Mouse (Mus musculus) forebrain, embryonic 10.5 days (tissue): ENCODE data around the gene Olfr90. TPM values are rescaled to one million over a fixed set of nuclear protein-coding genes. Genes with fewer than 3 reads are reported as not detected.
A peak's percentile ranks its signal among the peaks of the same experiment; 100 is the strongest.

Experiments
- DNase-seq: peaks from one replicate; pipeline ENCODE4 v3.0.0-alpha.2; 2017; ENCODE audit warnings: low spot score; ENCODE audit errors: extremely low spot score
- H3K27ac ChIP-seq: fragments of 300-500 bp; sonication (generic); 2 replicates; pipeline ENCODE4 v1.5.1; 2016; ENCODE audit warnings: mild to moderate bottlenecking
- H3K27me3 ChIP-seq: fragments of 300-500 bp; sonication (generic); 2 replicates; pipeline ENCODE4 v1.6.1; 2016; ENCODE audit warnings: mild to moderate bottlenecking; ENCODE audit not compliant: poor library complexity, severe bottlenecking
- H3K36me3 ChIP-seq: fragments of 300-500 bp; sonication (generic); replicated peaks from 2 replicates; pipeline ENCODE4 v1.6.1; 2016; ENCODE audit warnings: mild to moderate bottlenecking, moderate library complexity
- H3K4me1 ChIP-seq: fragments of 300-500 bp; sonication (generic); 2 replicates; pipeline ENCODE4 v1.6.1; 2016
- H3K4me3 ChIP-seq: fragments of 300-500 bp; sonication (generic); 2 replicates; pipeline ENCODE4 v1.5.1; 2016; ENCODE audit warnings: mild to moderate bottlenecking, moderate library complexity
- H3K9me3 ChIP-seq: fragments of 300-500 bp; sonication (generic); 2 replicates; pipeline ENCODE4 v1.6.1; 2016; ENCODE audit warnings: mild to moderate bottlenecking, moderate library complexity
- WGBS: fragments of 180-500 bp; shearing (Covaris S2); methylation state at CpG from one replicate; pipeline ENCODE4 v1.1.7; 2016; 5-methylcytosine and 5-hydroxymethylcytosine counted together
- polyA plus RNA-seq: library from polyadenylated mRNA; unstranded; fragments of >200 nt; fragmentation: Nextera tagmentation; extraction: Ambion mirVana; gene quantifications from 2 replicates; pipeline ENCODE4 v1.2.1, GENCODE M21; 2016

Olfr90 gene
- polyA plus RNA-seq, 1 experiment from 2014 or later: not detected

DNA sequence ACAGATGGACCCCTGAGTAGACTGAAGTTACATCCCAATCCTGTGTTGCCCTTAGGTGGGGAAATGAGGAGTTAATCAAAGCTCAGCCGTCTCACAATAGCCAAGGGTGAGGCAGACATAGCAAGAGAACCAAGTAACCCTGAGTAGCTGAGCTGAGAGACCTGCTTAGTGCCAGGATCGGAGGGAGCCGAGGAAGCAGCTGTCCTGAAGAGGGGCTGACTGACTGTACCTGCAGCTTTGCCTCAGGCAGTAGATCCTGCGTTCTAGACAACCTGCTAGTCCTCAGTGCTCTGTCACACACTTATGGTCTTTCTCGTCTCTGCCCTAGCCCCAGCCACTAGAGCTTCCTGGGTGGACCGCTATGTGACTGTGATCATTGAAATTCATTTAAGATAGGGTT, 13.1 kb downstream of the Olfr90 start:
- no peak overlapping the region for H3K27ac ChIP-seq
- 92% methylated on average over 6 of the region's 6 CpGs for WGBS
- no peaks in the 10 kb centered on the region for H3K27me3 ChIP-seq
- no peak overlapping the region for H3K4me3 ChIP-seq
- DNase-seq: no peak
- H3K36me3 ChIP-seq: peaks cover 68% of the 10 kb centered on the region
- H3K4me1 ChIP-seq: peaks cover 50% of the 10 kb centered on the region
- H3K9me3 ChIP-seq: no peaks in the 10 kb centered on the region

DNA sequence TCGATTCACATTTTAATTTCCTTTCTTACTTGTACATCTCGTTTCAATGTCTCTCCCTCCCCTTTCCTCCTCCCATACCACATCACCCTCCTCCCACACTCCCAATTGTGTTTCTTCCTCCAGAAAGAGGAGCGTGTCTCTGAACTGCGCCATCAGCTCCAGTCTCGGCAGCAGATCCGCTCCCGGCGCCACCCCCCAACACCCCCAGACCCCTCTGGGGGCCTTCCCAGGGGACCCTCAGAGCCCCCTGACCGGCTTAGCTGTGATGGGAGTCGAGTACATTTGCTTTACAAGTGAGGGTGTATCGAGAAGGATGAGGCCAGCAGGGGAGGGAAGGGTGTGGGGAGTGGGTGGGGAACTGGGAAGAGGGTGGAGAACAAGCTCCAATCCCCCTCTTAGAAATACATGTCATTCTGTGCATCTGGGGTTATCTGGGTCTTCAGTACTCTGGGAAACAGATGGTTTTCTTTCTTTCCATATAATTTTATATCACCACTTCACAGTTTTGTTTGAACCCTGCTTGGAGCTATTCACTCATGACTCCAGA, 15.5 kb downstream of the Olfr90 start:
- no peaks in the 10 kb centered on the region for H3K9me3 ChIP-seq
- no peak for DNase-seq
- peaks cover 91% of the 10 kb centered on the region for H3K36me3 ChIP-seq
- H3K27ac ChIP-seq: peak overlapping the region; percentile 56; the same call in 1 of the 2 replicates
- WGBS: 58% methylated on average over 11 of the region's 11 CpGs
- H3K4me3 ChIP-seq: no peak overlapping the region
- peaks cover 27% of the 10 kb centered on the region for H3K4me1 ChIP-seq
- H3K27me3 ChIP-seq: no peaks in the 10 kb centered on the region

DNA sequence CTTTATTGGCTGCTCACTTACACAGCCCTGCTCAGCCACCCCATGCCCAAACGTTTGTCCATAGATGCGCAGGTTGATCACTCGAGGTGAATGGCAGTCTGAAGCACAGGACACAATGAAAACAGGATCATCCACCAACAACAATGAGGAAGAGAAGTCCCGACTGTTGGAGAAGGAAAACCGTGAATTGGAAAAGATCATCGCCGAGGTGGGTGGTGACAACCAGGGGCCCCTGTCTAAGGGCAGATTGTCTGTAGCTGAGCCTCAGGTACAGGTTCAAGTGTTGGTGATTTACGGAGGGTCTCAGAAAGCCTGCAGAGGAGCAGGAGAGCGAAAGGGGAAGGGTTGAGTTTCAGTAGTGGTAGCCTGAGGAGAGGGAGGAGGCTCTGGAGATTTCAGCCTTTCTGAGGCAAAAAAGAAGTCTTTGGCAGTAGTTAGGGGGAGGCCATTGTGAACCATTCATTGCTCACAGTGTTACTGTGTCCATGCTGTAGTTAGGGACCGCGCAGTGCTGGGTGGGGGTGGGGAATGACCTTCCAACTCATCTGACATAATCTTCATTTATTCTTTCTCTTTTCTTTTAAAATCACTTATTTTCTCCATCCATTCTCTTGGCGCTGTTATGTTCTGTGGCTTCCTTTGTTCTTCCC, 16.1 kb downstream of the Olfr90 start:
- DNase-seq: no peak
- peak overlapping the region; percentile 56 for H3K27ac ChIP-seq
- H3K4me1 ChIP-seq: peaks cover 24% of the 10 kb centered on the region
- no peak overlapping the region for H3K4me3 ChIP-seq
- H3K27me3 ChIP-seq: no peaks in the 10 kb centered on the region
- no peaks in the 10 kb centered on the region for H3K9me3 ChIP-seq
- 73% methylated on average over 12 of the region's 12 CpGs for WGBS
- peaks cover 97% of the 10 kb centered on the region for H3K36me3 ChIP-seq

DNA sequence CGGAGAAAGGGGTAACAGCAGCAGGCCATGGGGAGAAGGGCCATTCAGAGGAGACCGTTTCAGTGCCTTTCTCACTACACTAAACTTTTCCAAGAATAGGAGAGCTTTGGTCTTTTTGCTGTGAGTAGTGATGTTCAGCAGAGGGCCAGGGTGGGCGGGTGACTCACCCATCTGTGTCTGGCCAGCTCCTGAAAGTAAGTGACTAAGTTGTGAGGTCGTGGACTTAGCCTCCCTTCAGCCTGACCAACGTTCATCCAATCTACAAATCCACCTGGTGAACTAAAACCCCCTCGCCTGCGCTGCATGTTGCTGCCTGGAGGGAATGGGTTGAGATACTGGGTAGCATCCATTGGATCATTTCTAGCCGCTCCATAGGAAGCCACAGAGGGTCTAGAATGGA, 18.2 kb downstream of the Olfr90 start:
- Histone ChIP-seq H3K27me3 (no peaks in the 10 kb centered on the region), H3K27ac (no peak overlapping the region), H3K36me3 (peaks cover 99% of the 10 kb centered on the region), H3K9me3 (no peaks in the 10 kb centered on the region; the same call in 1 of the 2 replicates), H3K4me1 (peaks cover 24% of the 10 kb centered on the region), H3K4me3 (no peak overlapping the region)
- no peak for DNase-seq
- 91% methylated on average over 8 of the region's 8 CpGs for WGBS

DNA sequence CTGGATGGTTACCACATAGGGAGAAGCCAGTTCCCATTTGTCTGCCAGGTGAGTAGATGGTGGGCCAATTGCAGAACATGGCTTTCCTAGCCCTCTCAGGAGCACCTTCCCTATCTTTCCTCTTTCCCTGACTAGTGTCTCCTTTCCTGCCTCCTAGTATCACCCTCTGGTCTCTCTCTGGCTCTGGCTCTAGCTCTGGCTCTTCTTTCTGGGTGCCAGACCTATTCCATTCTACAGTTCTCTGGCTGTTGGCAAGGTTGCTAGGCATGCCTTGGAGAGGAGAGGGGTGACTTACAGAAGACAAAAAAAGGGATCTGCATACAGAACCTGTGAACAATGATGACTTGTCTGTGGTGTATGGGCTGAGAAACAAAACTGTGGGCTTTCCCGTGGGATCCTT, 20.4 kb downstream of the Olfr90 start:
- 88% methylated on average over 1 of the region's 1 CpGs for WGBS
- Histone ChIP-seq H3K4me1 (peaks cover 21% of the 10 kb centered on the region), H3K36me3 (peaks cover 99% of the 10 kb centered on the region), H3K9me3 (no peaks in the 10 kb centered on the region; the same call in 1 of the 2 replicates), H3K4me3 (no peak overlapping the region), H3K27ac (no peak overlapping the region), H3K27me3 (no peaks in the 10 kb centered on the region)
- DNase-seq: no peak

DNA sequence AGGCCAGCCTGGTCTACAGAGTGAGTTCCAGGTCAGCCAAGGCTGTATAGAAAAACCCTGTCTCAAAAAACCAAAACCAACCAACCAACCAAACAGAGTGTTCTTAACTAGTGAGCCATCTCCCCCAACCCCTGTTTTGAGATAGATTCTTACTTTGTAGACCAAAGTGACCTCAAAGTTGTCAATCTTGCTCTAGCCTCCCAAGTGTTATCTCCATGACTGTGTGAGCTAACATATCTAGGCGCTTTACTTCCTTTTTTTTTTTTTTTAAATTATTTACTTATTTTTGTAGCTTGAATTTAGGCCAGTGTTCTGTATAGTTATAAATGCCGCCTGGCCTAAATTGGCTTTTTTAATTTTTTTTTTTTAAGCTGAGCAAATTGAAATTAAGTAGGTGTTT, 22.3 kb downstream of the Olfr90 start:
- H3K27me3 ChIP-seq: no peaks in the 10 kb centered on the region
- H3K36me3 ChIP-seq: peaks cover 100% of the 10 kb centered on the region
- no peaks in the 10 kb centered on the region; the same call in 1 of the 2 replicates for H3K9me3 ChIP-seq
- H3K4me1 ChIP-seq: peaks cover 25% of the 10 kb centered on the region
- DNase-seq: no peak
- WGBS: 95% methylated on average over 2 of the region's 2 CpGs
- no peak overlapping the region for H3K4me3 ChIP-seq
- no peak overlapping the region for H3K27ac ChIP-seq

DNA sequence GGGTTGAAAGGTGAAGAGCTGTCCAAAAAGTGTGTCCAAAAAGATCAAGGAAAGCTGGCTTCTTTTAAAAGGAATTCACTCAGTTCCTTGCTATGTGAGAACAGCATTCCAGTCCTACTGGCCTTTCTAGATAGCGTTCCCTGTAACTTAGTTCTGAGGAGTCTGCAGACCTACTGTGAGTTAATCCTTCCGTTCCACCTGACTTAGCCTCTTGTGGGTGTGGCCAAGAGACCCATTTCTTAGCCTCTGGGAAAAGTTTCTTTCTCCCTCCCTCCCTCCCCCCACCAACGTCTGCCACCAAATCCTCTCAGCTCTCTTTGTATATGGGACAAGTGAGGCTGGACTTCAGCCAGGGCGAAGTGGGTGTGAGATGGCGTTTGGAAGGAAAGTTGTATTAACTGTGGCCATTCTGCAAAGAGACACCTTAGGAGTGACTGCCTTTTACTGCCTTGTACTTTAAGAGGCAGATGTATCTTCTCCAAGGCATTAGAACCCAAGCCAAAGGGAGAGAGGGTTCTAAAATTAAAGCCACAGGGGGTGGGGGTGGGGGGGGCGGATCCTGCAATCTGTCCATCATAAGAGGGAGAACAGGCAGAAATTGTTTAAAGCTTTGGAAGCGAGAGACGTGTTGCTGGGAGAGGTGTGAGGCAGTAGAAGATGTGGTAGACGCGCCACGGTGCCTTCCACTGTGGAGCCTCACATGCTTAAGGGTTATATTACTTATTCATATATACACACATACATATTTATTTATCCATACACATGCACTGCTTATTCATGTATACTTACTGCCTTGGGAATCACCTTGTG, 24.4 kb downstream of the Olfr90 start:
- Histone ChIP-seq H3K9me3 (no peaks in the 10 kb centered on the region; the same call in 1 of the 2 replicates), H3K27me3 (no peaks in the 10 kb centered on the region), H3K27ac (no peak overlapping the region), H3K36me3 (peaks cover 100% of the 10 kb centered on the region), H3K4me1 (peaks cover 26% of the 10 kb centered on the region), H3K4me3 (no peak overlapping the region)
- no peak for DNase-seq
- WGBS: 66% methylated on average over 11 of the region's 11 CpGs

DNA sequence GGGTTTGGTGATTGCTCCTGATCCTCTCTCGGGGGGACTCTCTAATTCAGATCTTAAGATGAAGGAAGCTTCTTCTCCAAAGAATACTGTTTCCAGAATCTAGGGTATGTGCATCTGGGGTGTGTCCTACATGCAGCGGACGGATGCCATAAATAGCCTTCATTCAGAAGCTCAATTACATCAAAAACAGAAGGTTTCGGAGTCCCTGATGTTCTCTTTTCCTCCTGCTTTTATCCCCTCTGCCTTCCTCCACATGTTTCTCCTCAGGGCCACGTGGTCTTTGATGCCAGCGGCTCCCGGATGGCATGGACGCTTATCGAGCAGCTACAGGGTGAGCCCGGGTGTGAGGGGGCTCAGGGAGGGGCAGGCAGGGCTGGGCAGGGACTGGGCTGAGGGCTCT, 25.2 kb downstream of the Olfr90 start:
- 67% methylated on average over 10 of the region's 10 CpGs for WGBS
- no peaks in the 10 kb centered on the region for H3K27me3 ChIP-seq
- H3K27ac ChIP-seq: no peak overlapping the region
- H3K36me3 ChIP-seq: peaks cover 100% of the 10 kb centered on the region
- peaks cover 26% of the 10 kb centered on the region for H3K4me1 ChIP-seq
- no peak for DNase-seq
- no peaks in the 10 kb centered on the region; the same call in 1 of the 2 replicates for H3K9me3 ChIP-seq
- H3K4me3 ChIP-seq: no peak overlapping the region

DNA sequence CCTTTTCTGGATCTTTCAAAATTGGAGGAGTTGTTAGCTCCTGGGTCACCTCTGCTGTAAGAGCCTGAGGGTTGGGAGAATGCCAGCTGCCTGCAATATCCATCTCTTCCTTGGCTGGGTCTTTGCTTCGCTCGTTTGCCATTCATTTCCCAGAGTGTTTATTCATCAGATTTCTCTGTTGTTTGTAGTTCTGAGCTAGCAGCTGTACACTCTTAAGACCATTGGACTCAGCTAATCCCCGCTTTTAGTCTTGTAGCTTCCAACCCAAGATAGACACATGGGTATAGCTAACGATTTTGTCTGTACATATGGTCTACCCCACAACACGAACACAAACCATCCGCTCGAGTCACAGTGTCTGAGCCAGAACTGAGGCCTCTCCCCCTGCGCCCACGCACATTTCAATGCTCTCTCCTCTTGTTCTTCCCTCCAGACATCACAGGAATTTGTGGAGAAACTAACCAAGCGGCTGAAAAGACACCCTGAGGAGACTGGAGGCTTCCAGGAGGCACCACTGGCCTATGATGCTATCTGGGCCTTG, 26.1 kb downstream of the Olfr90 start:
- Histone ChIP-seq H3K4me1 (peaks cover 26% of the 10 kb centered on the region), H3K27me3 (no peaks in the 10 kb centered on the region), H3K4me3 (no peak overlapping the region), H3K27ac (no peak overlapping the region), H3K36me3 (peaks cover 100% of the 10 kb centered on the region), H3K9me3 (no peaks in the 10 kb centered on the region; the same call in 1 of the 2 replicates)
- WGBS: 89% methylated on average over 10 of the region's 10 CpGs
- DNase-seq: no peak

DNA sequence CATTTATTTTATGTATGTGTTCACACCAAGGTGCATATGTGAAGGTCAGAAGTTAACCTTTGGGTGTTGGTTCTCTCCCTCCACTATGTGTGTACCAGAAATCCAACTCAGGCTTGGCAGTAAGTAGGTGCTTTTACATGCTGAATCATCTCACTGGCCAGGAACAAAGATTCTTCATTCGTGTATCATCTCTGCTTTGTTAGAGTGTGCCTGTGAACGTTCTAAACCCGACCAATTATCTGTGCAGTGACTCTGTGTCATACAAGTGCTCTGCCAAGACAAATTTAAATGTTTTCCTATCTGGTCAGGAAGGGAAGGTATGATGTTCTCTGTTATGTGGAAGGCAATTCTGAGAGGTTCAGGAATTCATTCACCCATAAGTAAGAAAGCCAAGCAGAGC, 26.9 kb downstream of the Olfr90 start:
- Histone ChIP-seq H3K9me3 (no peaks in the 10 kb centered on the region; the same call in 1 of the 2 replicates), H3K4me3 (no peak overlapping the region), H3K4me1 (peaks cover 26% of the 10 kb centered on the region), H3K27ac (no peak overlapping the region), H3K36me3 (peaks cover 100% of the 10 kb centered on the region), H3K27me3 (no peaks in the 10 kb centered on the region)
- no peak for DNase-seq
- 63% methylated on average over 3 of the region's 3 CpGs for WGBS

DNA sequence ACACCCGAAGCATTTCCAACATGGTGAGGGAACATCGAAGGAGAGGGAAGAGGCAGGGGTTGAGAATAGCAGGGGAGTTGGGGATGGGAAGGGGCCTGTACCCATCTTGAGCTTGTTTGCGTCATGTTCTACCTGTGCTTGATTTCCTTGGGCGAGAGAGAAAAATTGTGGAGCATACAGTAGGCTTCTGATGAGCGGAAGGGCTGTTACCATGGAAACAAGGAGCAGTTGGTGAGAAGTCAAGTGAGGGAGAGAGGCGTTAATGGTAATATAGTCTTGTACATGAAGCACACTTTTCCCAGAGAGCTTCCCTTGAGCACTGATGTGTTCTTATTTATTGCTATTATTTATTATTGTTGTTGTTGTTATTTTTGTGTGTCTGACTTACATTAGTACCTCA, 31.3 kb downstream of the Olfr90 start:
- Histone ChIP-seq H3K9me3 (no peaks in the 10 kb centered on the region), H3K4me1 (peaks cover 17% of the 10 kb centered on the region), H3K4me3 (no peak overlapping the region), H3K36me3 (peaks cover 88% of the 10 kb centered on the region), H3K27me3 (no peaks in the 10 kb centered on the region), H3K27ac (no peak overlapping the region)
- 91% methylated on average over 6 of the region's 6 CpGs for WGBS
- no peak for DNase-seq

DNA sequence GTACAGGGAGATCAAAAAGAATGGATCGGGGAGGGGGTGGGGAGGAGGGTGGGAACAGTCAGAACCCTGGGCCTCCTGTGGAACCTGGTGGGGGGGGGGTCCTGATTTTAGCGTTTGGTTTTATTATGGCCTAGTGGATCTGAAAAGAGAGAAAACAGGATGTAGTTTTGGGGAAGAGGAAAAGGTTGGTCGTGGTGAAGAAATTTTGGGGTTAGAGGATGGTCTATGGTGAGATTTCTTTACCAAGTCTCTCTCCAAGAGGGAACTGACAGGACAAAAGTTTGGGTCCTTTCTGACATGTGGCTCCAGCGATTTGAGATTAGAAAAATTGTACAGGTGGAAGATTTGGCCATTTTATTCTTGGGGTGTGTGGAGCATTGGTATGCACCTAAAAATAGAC, 36.6 kb downstream of the Olfr90 start:
- no peak for DNase-seq
- 57% methylated on average over 4 of the region's 4 CpGs for WGBS
- peak overlapping the region; percentile 79 for H3K4me3 ChIP-seq
- peaks cover 36% of the 10 kb centered on the region for H3K36me3 ChIP-seq
- peaks cover 35% of the 10 kb centered on the region for H3K27me3 ChIP-seq
- no peaks in the 10 kb centered on the region for H3K9me3 ChIP-seq
- H3K4me1 ChIP-seq: peaks cover 54% of the 10 kb centered on the region
- no peak overlapping the region for H3K27ac ChIP-seq

DNA sequence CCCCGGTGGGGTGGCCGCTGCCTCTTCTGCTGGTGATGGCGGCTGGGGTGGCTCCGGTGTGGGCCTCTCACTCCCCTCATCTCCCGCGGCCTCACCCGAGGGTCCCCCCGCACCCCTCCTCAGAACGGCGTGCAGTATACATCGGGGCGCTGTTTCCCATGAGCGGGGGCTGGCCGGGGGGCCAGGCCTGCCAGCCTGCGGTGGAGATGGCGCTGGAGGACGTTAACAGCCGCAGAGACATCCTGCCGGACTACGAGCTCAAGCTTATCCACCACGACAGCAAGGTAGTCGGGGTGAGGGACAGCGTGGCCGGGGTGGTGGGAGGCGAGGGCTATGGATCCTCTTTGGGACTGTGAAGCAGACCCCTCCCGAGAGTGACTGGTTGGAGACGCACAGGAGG, 37.4 kb downstream of the Olfr90 start:
- Histone ChIP-seq H3K4me1 (peaks cover 60% of the 10 kb centered on the region), H3K27ac (peak overlapping the region; percentile 90), H3K36me3 (peaks cover 27% of the 10 kb centered on the region), H3K4me3 (peak overlapping the region; percentile 79), H3K9me3 (no peaks in the 10 kb centered on the region), H3K27me3 (peaks cover 35% of the 10 kb centered on the region)
- peak; percentile 32 for DNase-seq
- WGBS: 2% methylated on average over 27 of the region's 27 CpGs
